Mouse (Mus musculus) neural tube, embryonic 14.5 days (tissue): Measurements from ENCODE around the gene Cmtm2a. TPM values are rescaled to one million over a fixed set of nuclear protein-coding genes. Genes with fewer than 3 reads are reported as not detected.

ENCODE experiments used
- ATAC-seq: fragments of 200-750 bp; cut with Nextera tagmentation; 2 replicates; pipeline ENCODE4 v1.8.0; 2017; ENCODE audit warnings: low read depth, mild to moderate bottlenecking, moderate TSS enrichment, moderate library complexity
- H3K27ac ChIP-seq: fragments of 300-500 bp; sonication (generic); 2 replicates; pipeline ENCODE4 v1.5.1; 2014; ENCODE audit warnings: low read depth, mild to moderate bottlenecking, control low read depth, low read length, moderate library complexity, mixed read lengths
- H3K27me3 ChIP-seq: fragments of 300-500 bp; sonication (generic); 2 replicates; pipeline ENCODE4 v1.6.1; 2014; ENCODE audit warnings: low read length; ENCODE audit not compliant: control insufficient read depth, insufficient read depth
- H3K36me3 ChIP-seq: fragments of 300-500 bp; sonication (generic); 2 replicates; pipeline ENCODE4 v1.6.1; 2014; ENCODE audit warnings: low read length, mixed read lengths; ENCODE audit not compliant: control insufficient read depth, insufficient read depth
- H3K4me1 ChIP-seq: fragments of 300-500 bp; sonication (generic); 2 replicates; pipeline ENCODE4 v1.6.1; 2014; ENCODE audit warnings: low read length; ENCODE audit not compliant: control insufficient read depth, insufficient read depth
- H3K4me2 ChIP-seq: fragments of 300-500 bp; sonication (generic); 2 replicates; pipeline ENCODE4 v1.6.1; 2014; ENCODE audit warnings: mild to moderate bottlenecking, low read depth, low read length, control low read depth
- H3K4me3 ChIP-seq: fragments of 300-500 bp; sonication (generic); 2 replicates; pipeline ENCODE4 v1.5.1; 2014; ENCODE audit warnings: low read depth, low read length, control low read depth, mixed read lengths
- H3K9ac ChIP-seq: fragments of 300-500 bp; sonication (generic); replicated peaks from 2 replicates; pipeline ENCODE4 v1.6.1; 2014; ENCODE audit warnings: low read depth, mild to moderate bottlenecking, control low read depth, low read length, mixed read lengths
- H3K9me3 ChIP-seq: fragments of 300-500 bp; sonication (generic); 2 replicates; pipeline ENCODE4 v1.6.1; 2016; ENCODE audit warnings: low read length; ENCODE audit not compliant: control insufficient read depth
- WGBS: fragments of 180-500 bp; shearing (Covaris S2); extraction: QIAGEN DNeasy Blood & Tissue Kit; methylation state at CpG from one replicate; pipeline ENCODE4 v1.1.7; 2014; 5-methylcytosine and 5-hydroxymethylcytosine counted together
- polyA plus RNA-seq: library from polyadenylated mRNA; unstranded; fragments of >200 nt; fragmentation: Nextera tagmentation; extraction: Ambion mirVana; gene quantifications from 2 replicates; pipeline ENCODE4 v1.2.1, GENCODE M21; 2014

The Cmtm2a gene
- polyA plus RNA-seq, 1 experiment from 2014 or later: not detected

GRCm38 (mm10) chr8:104239418-104239861 lies 53.5 kb downstream of the Cmtm2a start:
- 88% methylated on average over 10 of the region's 10 CpGs for WGBS
- H3K4me1 ChIP-seq: no peaks in the 10 kb centered on the region
- no peak for ATAC-seq
- H3K9me3 ChIP-seq: no peaks in the 10 kb centered on the region
- no peak overlapping the region for H3K4me3 ChIP-seq
- H3K4me2 ChIP-seq: no peak overlapping the region
- H3K27me3 ChIP-seq: no peaks in the 10 kb centered on the region
- H3K27ac ChIP-seq: no peak overlapping the region
- H3K9ac ChIP-seq: no peak overlapping the region
- peaks cover 66% of the 10 kb centered on the region for H3K36me3 ChIP-seq

- peaks cover 71% of the 10 kb centered on the region for H3K36me3 ChIP-seq
- H3K4me1 ChIP-seq: no peaks in the 10 kb centered on the region
- H3K4me3 ChIP-seq: no peak overlapping the region
- 46% methylated on average over 6 of the region's 6 CpGs for WGBS
- no peaks in the 10 kb centered on the region for H3K9me3 ChIP-seq
- H3K27me3 ChIP-seq: no peaks in the 10 kb centered on the region
- H3K4me2 ChIP-seq: no peak overlapping the region
- no peak overlapping the region for H3K27ac ChIP-seq
- ATAC-seq: peak; percentile 61; the same call in 1 of the 2 replicates
- no peak overlapping the region for H3K9ac ChIP-seq
Measured at GRCm38 (mm10) chr8:104234573-104234972, 58.4 kb downstream of the Cmtm2a start.

- Histone ChIP-seq H3K27ac (no peak overlapping the region), H3K36me3 (peaks cover 74% of the 10 kb centered on the region), H3K27me3 (no peaks in the 10 kb centered on the region), H3K4me2 (no peak overlapping the region), H3K9me3 (no peaks in the 10 kb centered on the region), H3K4me3 (no peak overlapping the region), H3K4me1 (no peaks in the 10 kb centered on the region), H3K9ac (no peak overlapping the region)
- ATAC-seq: no peak
- WGBS: 96% methylated on average over 5 of the region's 5 CpGs
Measured at GRCm38 (mm10) chr8:104232919-104233318, 60.1 kb downstream of the Cmtm2a start.

GRCm38 (mm10) chr8:104232039-104232438 lies 60.9 kb downstream of the Cmtm2a start:
- no peak for ATAC-seq
- WGBS: 99% methylated on average over 4 of the region's 4 CpGs

More at GRCm38 (mm10) chr8:104232039-104232438, 60.9 kb downstream of the Cmtm2a start:
- Histone ChIP-seq H3K27me3 (no peaks in the 10 kb centered on the region), H3K4me1 (no peaks in the 10 kb centered on the region), H3K9ac (no peak overlapping the region), H3K27ac (no peak overlapping the region), H3K36me3 (peaks cover 78% of the 10 kb centered on the region), H3K9me3 (no peaks in the 10 kb centered on the region), H3K4me3 (no peak overlapping the region), H3K4me2 (no peak overlapping the region)

Other genes starting within 250 kb of the Cmtm2a start
- 4.2 and 16.8 TPM in 2 replicates for gene Cdh5, start 191.6 kb downstream of the Cmtm2a start, polyA plus RNA-seq
- gene Bean1, start 122.7 kb downstream of the Cmtm2a start, polyA plus RNA-seq: 10.2 and 13.5 TPM in 2 replicates
- gene Tk2, start 44.6 kb downstream of the Cmtm2a start, polyA plus RNA-seq: 49.2 and 53.1 TPM in 2 replicates
- 30.1 and 31.1 TPM in 2 replicates for gene Cklf, start 42.3 kb downstream of the Cmtm2a start, polyA plus RNA-seq
- gene Gm45711, start 16.9 kb upstream of the Cmtm2a start, polyA plus RNA-seq: not detected in 2 replicates
- not detected in 2 replicates for gene Cmtm1, start 17.0 kb upstream of the Cmtm2a start, polyA plus RNA-seq
- gene Gm11020, start 28.4 kb upstream of the Cmtm2a start, polyA plus RNA-seq: not detected in 2 replicates
- not detected in 2 replicates for gene Cmtm2b, start 29.0 kb upstream of the Cmtm2a start, polyA plus RNA-seq
- gene Cmtm3, start 46.2 kb upstream of the Cmtm2a start, polyA plus RNA-seq: 23.4 and 42.9 TPM in 2 replicates
- gene Cmtm4, start 102.6 kb upstream of the Cmtm2a start, polyA plus RNA-seq: 2.9 and 3.9 TPM in 2 replicates
- 84.9 and 113 TPM in 2 replicates for gene Dync1li2, start 149.9 kb upstream of the Cmtm2a start, polyA plus RNA-seq
- gene Terb1, start 216.7 kb upstream of the Cmtm2a start, polyA plus RNA-seq: 0.70 and 0.81 TPM in 2 replicates
- 102 and 117 TPM in 2 replicates for gene Nae1, start 241.5 kb upstream of the Cmtm2a start, polyA plus RNA-seq
- 1.6 and 2.2 TPM in 2 replicates for gene Car7, start 241.5 kb upstream of the Cmtm2a start, polyA plus RNA-seq